Mouse (Mus musculus) hindbrain, embryonic 13.5 days (tissue): Measurements from ENCODE around the gene Map4k2. TPM values are rescaled to one million over a fixed set of nuclear protein-coding genes. Genes with fewer than 3 reads are reported as not detected.

Experiments
- ATAC-seq: fragments of 200-750 bp; cut with Nextera tagmentation; 2 replicates; pipeline ENCODE4 v1.8.0; 2017; ENCODE audit warnings: moderate TSS enrichment; ENCODE audit not compliant: low FRiP score
- H3K27ac ChIP-seq: fragments of 300-500 bp; sonication (generic); 2 replicates; pipeline ENCODE4 v1.5.1; 2015; ENCODE audit warnings: inconsistent platforms, mild to moderate bottlenecking, moderate library complexity
- H3K27me3 ChIP-seq: fragments of 300-500 bp; sonication (generic); 2 replicates; pipeline ENCODE4 v1.6.1; 2015; ENCODE audit warnings: mild to moderate bottlenecking, inconsistent platforms
- H3K36me3 ChIP-seq: fragments of 300-500 bp; sonication (generic); 2 replicates; pipeline ENCODE4 v1.6.1; 2015; ENCODE audit warnings: mild to moderate bottlenecking, inconsistent platforms
- H3K4me1 ChIP-seq: fragments of 300-500 bp; sonication (generic); replicated peaks from 2 replicates; pipeline ENCODE4 v1.6.1; 2015; ENCODE audit warnings: inconsistent platforms
- H3K4me2 ChIP-seq: fragments of 300-500 bp; sonication (generic); 2 replicates; pipeline ENCODE4 v1.6.1; 2015; ENCODE audit warnings: inconsistent platforms, mild to moderate bottlenecking, moderate library complexity
- H3K4me3 ChIP-seq: fragments of 300-500 bp; sonication (generic); 2 replicates; pipeline ENCODE4 v1.5.1; 2015; ENCODE audit warnings: mild to moderate bottlenecking, inconsistent platforms
- H3K9ac ChIP-seq: fragments of 300-500 bp; sonication (generic); 2 replicates; pipeline ENCODE4 v1.6.1; 2015; ENCODE audit warnings: mild to moderate bottlenecking, inconsistent platforms
- H3K9me3 ChIP-seq: fragments of 300-500 bp; sonication (generic); 2 replicates; pipeline ENCODE4 v1.6.1; 2016; ENCODE audit warnings: inconsistent platforms
- WGBS: fragments of 180-500 bp; shearing (Covaris S2); methylation state at CpG from one replicate; pipeline ENCODE4 v1.1.7; 2015; 5-methylcytosine and 5-hydroxymethylcytosine counted together
- polyA plus RNA-seq: library from polyadenylated mRNA; unstranded; fragments of >200 nt; fragmentation: Nextera tagmentation; extraction: Ambion mirVana; gene quantifications from 2 replicates; pipeline ENCODE4 v1.2.1, GENCODE M21; 2015

The Map4k2 gene
- polyA plus RNA-seq, 1 experiment from 2014 or later = 17.6 TPM

- Histone ChIP-seq H3K4me3 (0 out of 2 replicates have a peak overlapping the region, but pooled peaks have one; percentile 54), H3K4me1 (peaks cover 40% of the 10 kb centered on the region), H3K9me3 (no peaks in the 10 kb centered on the region), H3K9ac (no peak overlapping the region), H3K4me2 (peak overlapping the region; percentile 78), H3K27me3 (peaks cover 13% of the 10 kb centered on the region; the same call in 1 of the 2 replicates), H3K27ac (no peak overlapping the region), H3K36me3 (peaks cover 67% of the 10 kb centered on the region)
- ATAC-seq = no peak
- 73% methylated on average over 15 of the region's 15 CpGs for WGBS
Observed at GRCm38 (mm10) chr19:6339890-6340504, 938 bp upstream of the Map4k2 start.

- WGBS = 9% methylated on average over 23 of the region's 23 CpGs
- peak; percentile 21 for ATAC-seq
- peak overlapping the region; percentile 30; the same call in 1 of the 2 replicates for H3K27ac ChIP-seq
Observed at GRCm38 (mm10) chr19:6341453-6342077, 630 bp downstream of the Map4k2 start.

GRCm38 (mm10) chr19:6342276-6342933, 1.5 kb downstream of the Map4k2 start:
- no peak for ATAC-seq
- H3K27ac ChIP-seq = no peak overlapping the region
- H3K27me3 ChIP-seq = peaks cover 13% of the 10 kb centered on the region; the same call in 1 of the 2 replicates
- H3K36me3 ChIP-seq = peaks cover 83% of the 10 kb centered on the region
- no peak overlapping the region for H3K4me3 ChIP-seq
- no peaks in the 10 kb centered on the region for H3K9me3 ChIP-seq
- peak overlapping the region; percentile 78; the same call in 1 of the 2 replicates for H3K4me2 ChIP-seq
- H3K4me1 ChIP-seq = peaks cover 22% of the 10 kb centered on the region
- no peak overlapping the region for H3K9ac ChIP-seq
- 74% methylated on average over 5 of the region's 5 CpGs for WGBS

More at GRCm38 (mm10) chr19:6341453-6342077, 630 bp downstream of the Map4k2 start:
- H3K36me3 ChIP-seq = peaks cover 83% of the 10 kb centered on the region
- peak overlapping the region; percentile 54 for H3K4me3 ChIP-seq
- H3K27me3 ChIP-seq = peaks cover 13% of the 10 kb centered on the region; the same call in 1 of the 2 replicates
- peak overlapping the region; percentile 78 for H3K4me2 ChIP-seq
- H3K4me1 ChIP-seq = peaks cover 30% of the 10 kb centered on the region
- H3K9me3 ChIP-seq = no peaks in the 10 kb centered on the region
- H3K9ac ChIP-seq = peak overlapping the region; percentile 79

GRCm38 (mm10) chr19:6343066-6343925, 2.4 kb downstream of the Map4k2 start:
- Histone ChIP-seq H3K4me1 (peaks cover 18% of the 10 kb centered on the region), H3K9me3 (no peaks in the 10 kb centered on the region), H3K36me3 (peaks cover 82% of the 10 kb centered on the region), H3K4me3 (no peak overlapping the region), H3K27me3 (peaks cover 13% of the 10 kb centered on the region; the same call in 1 of the 2 replicates), H3K9ac (no peak overlapping the region), H3K4me2 (no peak overlapping the region), H3K27ac (no peak overlapping the region; the same call in 1 of the 2 replicates)
- no peak for ATAC-seq
- WGBS = 88% methylated on average over 19 of the region's 19 CpGs

DNA sequence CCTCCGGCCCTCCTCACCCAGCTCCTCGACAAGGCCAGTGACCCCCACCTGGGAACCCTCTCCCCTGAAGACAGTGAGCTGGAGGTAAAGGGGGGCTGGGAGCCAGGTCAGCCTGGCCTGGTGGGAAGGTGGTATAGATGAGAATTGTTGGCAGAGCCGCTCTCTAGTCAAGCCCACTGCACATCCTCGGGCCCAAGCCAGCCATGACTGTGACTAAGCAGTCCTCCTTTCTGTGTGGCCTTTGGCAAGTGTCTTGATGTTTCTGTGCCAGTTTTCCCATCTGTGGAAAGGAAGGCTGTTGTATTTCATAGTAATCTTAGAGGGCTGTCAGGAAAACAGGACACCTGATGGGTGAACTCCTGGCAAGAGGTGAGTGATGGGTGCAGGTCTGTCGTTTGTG, 3.1 kb downstream of the Map4k2 start:
- H3K36me3 ChIP-seq = peaks cover 81% of the 10 kb centered on the region
- H3K9ac ChIP-seq = no peak overlapping the region
- no peak overlapping the region for H3K4me3 ChIP-seq
- ATAC-seq = no peak
- WGBS = 91% methylated on average over 5 of the region's 5 CpGs
- no peak overlapping the region for H3K4me2 ChIP-seq
- peaks cover 13% of the 10 kb centered on the region; the same call in 1 of the 2 replicates for H3K27me3 ChIP-seq
- no peaks in the 10 kb centered on the region for H3K9me3 ChIP-seq
- H3K27ac ChIP-seq = no peak overlapping the region; the same call in 1 of the 2 replicates
- H3K4me1 ChIP-seq = peaks cover 24% of the 10 kb centered on the region

- Histone ChIP-seq H3K27ac (no peak overlapping the region), H3K27me3 (no peaks in the 10 kb centered on the region), H3K9me3 (no peaks in the 10 kb centered on the region), H3K4me1 (peaks cover 21% of the 10 kb centered on the region), H3K4me2 (no peak overlapping the region), H3K9ac (no peak overlapping the region), H3K36me3 (peaks cover 83% of the 10 kb centered on the region), H3K4me3 (no peak overlapping the region)
- 93% methylated on average over 5 of the region's 5 CpGs for WGBS
- no peak for ATAC-seq
Observed at GRCm38 (mm10) chr19:6346023-6346422, 5.1 kb downstream of the Map4k2 start.

GRCm38 (mm10) chr19:6346661-6347060, 5.7 kb downstream of the Map4k2 start:
- no peak overlapping the region for H3K9ac ChIP-seq
- no peaks in the 10 kb centered on the region for H3K9me3 ChIP-seq
- no peak overlapping the region for H3K27ac ChIP-seq
- H3K27me3 ChIP-seq = no peaks in the 10 kb centered on the region
- peaks cover 15% of the 10 kb centered on the region for H3K4me1 ChIP-seq
- peaks cover 89% of the 10 kb centered on the region for H3K36me3 ChIP-seq
- no peak overlapping the region for H3K4me3 ChIP-seq
- ATAC-seq = no peak
- no peak overlapping the region for H3K4me2 ChIP-seq
- 92% methylated on average over 10 of the region's 10 CpGs for WGBS

- Histone ChIP-seq H3K9me3 (no peaks in the 10 kb centered on the region), H3K4me2 (no peak overlapping the region), H3K27me3 (no peaks in the 10 kb centered on the region), H3K9ac (no peak overlapping the region), H3K4me1 (peaks cover 14% of the 10 kb centered on the region), H3K27ac (no peak overlapping the region), H3K4me3 (no peak overlapping the region), H3K36me3 (peaks cover 92% of the 10 kb centered on the region)
- WGBS = 98% methylated on average over 4 of the region's 4 CpGs
- ATAC-seq = no peak
Observed at GRCm38 (mm10) chr19:6347615-6348014, 6.7 kb downstream of the Map4k2 start.

GRCm38 (mm10) chr19:6348717-6349116, 7.8 kb downstream of the Map4k2 start:
- WGBS = 61% methylated on average over 9 of the region's 9 CpGs
- no peak for ATAC-seq
- no peak overlapping the region for H3K4me3 ChIP-seq
- H3K4me2 ChIP-seq = no peak overlapping the region
- peaks cover 92% of the 10 kb centered on the region for H3K36me3 ChIP-seq
- no peaks in the 10 kb centered on the region for H3K27me3 ChIP-seq
- peak overlapping the region; percentile 18; the same call in 1 of the 2 replicates for H3K27ac ChIP-seq
- H3K4me1 ChIP-seq = peaks cover 14% of the 10 kb centered on the region
- no peak overlapping the region for H3K9ac ChIP-seq
- no peaks in the 10 kb centered on the region for H3K9me3 ChIP-seq

- WGBS = 49% methylated on average over 14 of the region's 14 CpGs
- H3K9ac ChIP-seq = no peak overlapping the region
- H3K36me3 ChIP-seq = peaks cover 92% of the 10 kb centered on the region
- H3K27me3 ChIP-seq = no peaks in the 10 kb centered on the region
- peaks cover 14% of the 10 kb centered on the region for H3K4me1 ChIP-seq
- H3K4me3 ChIP-seq = no peak overlapping the region
- peak overlapping the region; percentile 37; the same call in 1 of the 2 replicates for H3K27ac ChIP-seq
- H3K9me3 ChIP-seq = no peaks in the 10 kb centered on the region
- no peak overlapping the region for H3K4me2 ChIP-seq
- no peak for ATAC-seq
Observed at GRCm38 (mm10) chr19:6349215-6349983, 8.5 kb downstream of the Map4k2 start.

DNA sequence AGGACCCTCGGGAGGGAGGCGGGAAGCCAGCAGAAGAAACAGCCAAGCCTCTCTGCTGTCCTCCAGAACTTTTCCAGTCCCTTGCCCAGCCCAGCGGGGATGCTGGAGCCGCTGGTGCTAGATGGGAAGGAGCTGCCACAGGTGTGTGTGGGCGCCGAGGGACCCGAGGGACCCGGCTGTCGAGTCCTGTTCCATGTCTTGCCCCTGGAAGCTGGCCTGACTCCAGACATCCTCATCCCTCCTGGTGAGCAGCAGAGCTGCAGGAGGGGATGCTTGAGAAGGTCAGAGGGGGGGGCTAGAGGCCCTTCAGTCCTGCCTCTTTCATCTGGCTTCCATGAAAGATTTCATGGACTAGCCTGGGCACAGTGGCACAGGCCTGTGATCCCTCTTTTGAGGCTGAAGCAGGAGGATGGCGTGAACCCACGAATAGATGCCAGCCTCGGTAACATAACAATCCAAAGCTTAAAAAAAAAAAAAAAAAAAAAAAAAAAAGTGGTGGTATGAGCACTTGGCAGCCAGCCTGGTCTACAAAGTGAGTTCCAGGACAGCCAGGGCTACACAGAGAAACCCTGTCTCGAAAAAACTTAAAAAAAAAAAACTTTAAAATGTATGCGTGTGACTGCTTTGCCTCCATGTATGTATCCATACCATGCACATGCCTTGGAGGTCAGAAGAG, 10.6 kb downstream of the Map4k2 start:
- 63% methylated on average over 14 of the region's 14 CpGs for WGBS
- no peak for ATAC-seq
- peaks cover 77% of the 10 kb centered on the region for H3K36me3 ChIP-seq

More for the DNA sequence above, 10.6 kb downstream of the Map4k2 start:
- peaks cover 14% of the 10 kb centered on the region for H3K4me1 ChIP-seq
- H3K9ac ChIP-seq = no peak overlapping the region
- no peaks in the 10 kb centered on the region for H3K9me3 ChIP-seq
- H3K27me3 ChIP-seq = no peaks in the 10 kb centered on the region
- H3K4me3 ChIP-seq = no peak overlapping the region
- H3K27ac ChIP-seq = no peak overlapping the region
- no peak overlapping the region for H3K4me2 ChIP-seq
